Mouse (Mus musculus): ENCODE measurements at regions not wholly inside any gene's neighbourhood (a gene's known extent, or its start where the extent isn't known, plus 50 kb on each side); places are given as distances from the start of the nearest gene placed in this dataset.
"Not testable (repeated sequence)": the region's sequence is repeated elsewhere in the genome, so short reads cannot be mapped to it uniquely, and the experiment has no call there.

DNA sequence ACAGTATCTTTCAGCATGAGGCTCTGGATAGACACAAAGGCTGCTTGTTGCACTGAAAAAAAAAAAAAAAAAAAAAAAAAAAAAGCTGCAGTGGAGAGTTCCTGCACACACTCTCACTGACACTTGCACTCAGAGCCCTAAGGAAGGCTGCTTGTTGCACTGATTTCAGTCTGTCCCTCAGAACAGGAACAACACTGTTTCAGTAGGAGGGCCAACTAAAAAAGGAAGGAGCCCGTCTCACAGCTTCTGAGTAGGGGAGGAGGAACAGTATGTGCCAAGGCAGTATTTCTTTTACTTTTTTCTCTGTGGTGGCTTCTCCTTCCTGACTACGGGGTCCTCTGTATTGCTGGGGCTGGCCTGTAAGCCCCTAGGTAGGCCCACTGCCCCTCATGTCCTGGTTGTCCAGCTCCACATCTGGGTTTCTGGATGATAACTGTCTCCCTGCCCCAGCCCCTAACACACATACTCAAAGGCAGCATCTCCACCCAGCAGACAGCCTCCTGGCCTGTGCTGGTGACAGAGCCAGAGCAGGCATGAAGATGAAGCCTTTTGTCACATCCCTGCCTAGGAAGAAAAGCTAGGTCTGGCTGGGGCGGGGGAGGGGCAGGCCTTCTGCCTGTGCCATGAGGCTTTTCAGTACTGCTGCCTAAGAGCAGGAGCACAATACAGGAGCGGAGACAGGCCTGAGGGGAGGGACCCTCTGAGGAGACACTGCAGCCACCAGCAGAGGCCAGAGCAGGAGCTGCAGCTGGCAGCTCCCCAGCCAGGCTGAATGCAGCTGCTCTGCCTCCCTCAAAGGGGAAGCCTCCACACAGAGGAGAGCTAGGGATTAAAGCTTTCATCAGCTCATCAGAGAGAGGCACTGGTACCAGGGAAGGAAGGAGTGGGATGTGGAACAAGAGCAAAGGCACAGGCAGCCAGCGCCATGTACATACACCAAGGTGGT, 75.1 kb upstream of the Zcchc13 start:
- not testable (repeated sequence) for TF ChIP-seq CTCF (IDR thresholded peaks at IDR 0.05; ENCODE audit: extremely low read depth, insufficient read depth, insufficient read length, insufficient replicate concordance); POLR2A (IDR thresholded peaks at IDR 0.05; ENCODE audit: low read depth, low read length)

Data from spleen, adult 2 months (tissue).